Mouse (Mus musculus): ENCODE measurements at regions not wholly inside any gene's neighbourhood (a gene's known extent, or its start where the extent isn't known, plus 50 kb on each side); places are given as distances from the start of the nearest gene placed in this dataset.

GRCm38 (mm10) chr15:62960623-62961022, 884.4 kb downstream of the Gsdmc2 start:
- no peak for DNase-seq
- H3K36me3 ChIP-seq (ENCODE audit: control insufficient read depth, insufficient read depth, low read length) = no peaks in the 10 kb centered on the region
- WGBS = 91% methylated on average over 1 of the region's 1 CpGs
- no peak for TF ChIP-seq CTCF (IDR thresholded peaks at IDR 0.05; ENCODE audit: borderline replicate concordance, control insufficient read depth, extremely low read depth, insufficient read depth, low read length, poor library complexity)
- TF ChIP-seq POLR2A (IDR thresholded peaks at IDR 0.05; ENCODE audit: control insufficient read depth, extremely low read depth, insufficient read depth, low read length, poor library complexity) = no peak
- H3K4me1 ChIP-seq (replicated peaks; ENCODE audit: control insufficient read depth, insufficient read depth, low read length) = no peaks in the 10 kb centered on the region
- no peak overlapping the region for H3K4me3 ChIP-seq (ENCODE audit: control insufficient read depth, insufficient read depth, low read length)
- no peaks in the 10 kb centered on the region for H3K27me3 ChIP-seq (ENCODE audit: control insufficient read depth, insufficient read depth, low read length)
- no peak overlapping the region for H3K27ac ChIP-seq (ENCODE audit: control insufficient read depth, insufficient read depth, low read length)

- H3K4me3 ChIP-seq (ENCODE audit: control insufficient read depth, insufficient read depth, low read length) = no peak overlapping the region
- TF ChIP-seq POLR2A (IDR thresholded peaks at IDR 0.05; ENCODE audit: control insufficient read depth, extremely low read depth, insufficient read depth, low read length, poor library complexity) (no peak), CTCF (IDR thresholded peaks at IDR 0.05; ENCODE audit: borderline replicate concordance, control insufficient read depth, extremely low read depth, insufficient read depth, low read length, poor library complexity) (no peak)
Observed at GRCm38 (mm10) chr15:62958506-62959330, 886.3 kb downstream of the Gsdmc2 start.

GRCm38 (mm10) chr15:62954889-62955288, 890.1 kb downstream of the Gsdmc2 start:
- no peaks in the 10 kb centered on the region for H3K4me1 ChIP-seq (replicated peaks; ENCODE audit: control insufficient read depth, insufficient read depth, low read length)
- no peak for DNase-seq
- H3K4me3 ChIP-seq (ENCODE audit: control insufficient read depth, insufficient read depth, low read length) = no peak overlapping the region
- H3K27me3 ChIP-seq (ENCODE audit: control insufficient read depth, insufficient read depth, low read length) = no peaks in the 10 kb centered on the region
- TF ChIP-seq POLR2A (IDR thresholded peaks at IDR 0.05; ENCODE audit: control insufficient read depth, extremely low read depth, insufficient read depth, low read length, poor library complexity) = no peak
- no peak for TF ChIP-seq CTCF (IDR thresholded peaks at IDR 0.05; ENCODE audit: borderline replicate concordance, control insufficient read depth, extremely low read depth, insufficient read depth, low read length, poor library complexity)
- no peak overlapping the region for H3K27ac ChIP-seq (ENCODE audit: control insufficient read depth, insufficient read depth, low read length)
- 96% methylated on average over 1 of the region's 1 CpGs for WGBS
- H3K36me3 ChIP-seq (ENCODE audit: control insufficient read depth, insufficient read depth, low read length) = no peaks in the 10 kb centered on the region

More at GRCm38 (mm10) chr15:62958506-62959330, 886.3 kb downstream of the Gsdmc2 start:
- 98% methylated on average over 2 of the region's 2 CpGs for WGBS
- H3K27me3 ChIP-seq (ENCODE audit: control insufficient read depth, insufficient read depth, low read length) = no peaks in the 10 kb centered on the region
- no peak for DNase-seq
- H3K4me1 ChIP-seq (replicated peaks; ENCODE audit: control insufficient read depth, insufficient read depth, low read length) = no peaks in the 10 kb centered on the region
- H3K27ac ChIP-seq (ENCODE audit: control insufficient read depth, insufficient read depth, low read length) = no peak overlapping the region
- no peaks in the 10 kb centered on the region for H3K36me3 ChIP-seq (ENCODE audit: control insufficient read depth, insufficient read depth, low read length)

- Histone ChIP-seq H3K27ac (ENCODE audit: control insufficient read depth, insufficient read depth, low read length) (no peak overlapping the region), H3K27me3 (ENCODE audit: control insufficient read depth, insufficient read depth, low read length) (no peaks in the 10 kb centered on the region), H3K4me3 (ENCODE audit: control insufficient read depth, insufficient read depth, low read length) (no peak overlapping the region), H3K36me3 (ENCODE audit: control insufficient read depth, insufficient read depth, low read length) (no peaks in the 10 kb centered on the region), H3K4me1 (replicated peaks; ENCODE audit: control insufficient read depth, insufficient read depth, low read length) (no peaks in the 10 kb centered on the region)
- TF ChIP-seq POLR2A (IDR thresholded peaks at IDR 0.05; ENCODE audit: control insufficient read depth, extremely low read depth, insufficient read depth, low read length, poor library complexity) = no peak
- TF ChIP-seq CTCF (IDR thresholded peaks at IDR 0.05; ENCODE audit: borderline replicate concordance, control insufficient read depth, extremely low read depth, insufficient read depth, low read length, poor library complexity) = no peak
- DNase-seq = no peak
- WGBS = 94% methylated on average over 9 of the region's 9 CpGs
Observed at GRCm38 (mm10) chr15:62954322-62954820, 890.6 kb downstream of the Gsdmc2 start.

- WGBS = 87% methylated on average over 6 of the region's 6 CpGs
Observed at GRCm38 (mm10) chr15:62953215-62953941, 891.6 kb downstream of the Gsdmc2 start.

GRCm38 (mm10) chr15:62952487-62953214, 892.3 kb downstream of the Gsdmc2 start:
- Histone ChIP-seq H3K4me3 (ENCODE audit: control insufficient read depth, insufficient read depth, low read length) (no peak overlapping the region), H3K4me1 (replicated peaks; ENCODE audit: control insufficient read depth, insufficient read depth, low read length) (no peaks in the 10 kb centered on the region), H3K27me3 (ENCODE audit: control insufficient read depth, insufficient read depth, low read length) (no peaks in the 10 kb centered on the region), H3K27ac (ENCODE audit: control insufficient read depth, insufficient read depth, low read length) (no peak overlapping the region), H3K36me3 (ENCODE audit: control insufficient read depth, insufficient read depth, low read length) (no peaks in the 10 kb centered on the region)
- TF ChIP-seq POLR2A (IDR thresholded peaks at IDR 0.05; ENCODE audit: control insufficient read depth, extremely low read depth, insufficient read depth, low read length, poor library complexity) (no peak), CTCF (IDR thresholded peaks at IDR 0.05; ENCODE audit: borderline replicate concordance, control insufficient read depth, extremely low read depth, insufficient read depth, low read length, poor library complexity) (no peak)
- DNase-seq = no peak
- 91% methylated on average over 5 of the region's 5 CpGs for WGBS

More at GRCm38 (mm10) chr15:62953215-62953941, 891.6 kb downstream of the Gsdmc2 start:
- H3K27ac ChIP-seq (ENCODE audit: control insufficient read depth, insufficient read depth, low read length) = no peak overlapping the region
- H3K36me3 ChIP-seq (ENCODE audit: control insufficient read depth, insufficient read depth, low read length) = no peaks in the 10 kb centered on the region
- no peak overlapping the region for H3K4me3 ChIP-seq (ENCODE audit: control insufficient read depth, insufficient read depth, low read length)
- no peak for TF ChIP-seq POLR2A (IDR thresholded peaks at IDR 0.05; ENCODE audit: control insufficient read depth, extremely low read depth, insufficient read depth, low read length, poor library complexity)
- no peak for TF ChIP-seq CTCF (IDR thresholded peaks at IDR 0.05; ENCODE audit: borderline replicate concordance, control insufficient read depth, extremely low read depth, insufficient read depth, low read length, poor library complexity)
- no peaks in the 10 kb centered on the region for H3K27me3 ChIP-seq (ENCODE audit: control insufficient read depth, insufficient read depth, low read length)
- DNase-seq = no peak
- H3K4me1 ChIP-seq (replicated peaks; ENCODE audit: control insufficient read depth, insufficient read depth, low read length) = no peaks in the 10 kb centered on the region
